Mouse (Mus musculus) R1 (cell line): ENCODE data around the gene Spc25.

ENCODE experiments used
- DNase-seq: peaks from one replicate; pipeline ENCODE4 v3.0.0-alpha.2; 2018; ENCODE audit warnings: low read depth, low spot score

Spc25 gene

GRCm38 (mm10) chr2:69187990-69188389 lies 18.0 kb downstream of the Spc25 start:
- no peak for DNase-seq

- DNase-seq: no peak
These were observed 26.3 kb downstream of the Spc25 start for GRCm38 (mm10) chr2:69179721-69180120.

- DNase-seq: no peak
These were observed 30.7 kb downstream of the Spc25 start for GRCm38 (mm10) chr2:69175296-69175695.

GRCm38 (mm10) chr2:69170395-69171077 lies 35.5 kb downstream of the Spc25 start:
- DNase-seq: no peak

- DNase-seq: no peak
These were observed 47.1 kb downstream of the Spc25 start for GRCm38 (mm10) chr2:69158907-69159306.

- no peak for DNase-seq
These were observed 49.7 kb downstream of the Spc25 start for GRCm38 (mm10) chr2:69156283-69156682.

- DNase-seq: no peak
These were observed 50.1 kb downstream of the Spc25 start for GRCm38 (mm10) chr2:69155861-69156260.

- DNase-seq: no peak
These were observed 55.2 kb downstream of the Spc25 start for GRCm38 (mm10) chr2:69150841-69151240.

- DNase-seq: no peak
These were observed 56.8 kb downstream of the Spc25 start for GRCm38 (mm10) chr2:69149154-69149553.

- DNase-seq: no peak
These were observed 57.3 kb downstream of the Spc25 start for GRCm38 (mm10) chr2:69148691-69149090.
